Mouse (Mus musculus): ENCODE results near the gene Kcnj11. TPM values are rescaled to one million over a fixed set of nuclear protein-coding genes. Genes with fewer than 3 reads are reported as not detected.

The Kcnj11 gene
- polyA plus RNA-seq, 1 experiment from 2014 or later: not detected

GRCm38 (mm10) chr7:46045882-46046281 is 54.7 kb downstream of the Kcnj11 start:
- H3K36me3 ChIP-seq: peaks cover 90% of the 10 kb centered on the region
- no peak overlapping the region for H3K4me3 ChIP-seq (replicated peaks)
- H3K9ac ChIP-seq: no peak overlapping the region
- H3K4me2 ChIP-seq: no peak overlapping the region
- ATAC-seq (ENCODE audit: low read depth) (no peak), DNase-seq (no peak)
- 59% methylated on average over 11 of the region's 11 CpGs for WGBS (ENCODE audit: insufficient replicate concordance)
- H3K27ac ChIP-seq: no peak overlapping the region
- H3K4me1 ChIP-seq (replicated peaks): no peaks in the 10 kb centered on the region
- H3K27me3 ChIP-seq: no peaks in the 10 kb centered on the region
- H3K9me3 ChIP-seq (replicated peaks): no peaks in the 10 kb centered on the region

GRCm38 (mm10) chr7:46044106-46044505 is 56.5 kb downstream of the Kcnj11 start:
- H3K4me1 ChIP-seq (replicated peaks): no peaks in the 10 kb centered on the region
- no peak overlapping the region for H3K27ac ChIP-seq
- H3K9ac ChIP-seq: no peak overlapping the region
- H3K36me3 ChIP-seq: peaks cover 89% of the 10 kb centered on the region
- H3K4me3 ChIP-seq (replicated peaks): no peak overlapping the region
- no peaks in the 10 kb centered on the region for H3K27me3 ChIP-seq
- 85% methylated on average over 10 of the region's 10 CpGs for WGBS (ENCODE audit: insufficient replicate concordance)
- no peak overlapping the region for H3K4me2 ChIP-seq
- no peaks in the 10 kb centered on the region for H3K9me3 ChIP-seq (replicated peaks)
- no peak for DNase-seq
- no peak for ATAC-seq (ENCODE audit: low read depth)

Other genes with a start within 250 kb of the Kcnj11 start
- 22.9 and 23.8 TPM in 2 replicates for gene Kdelr1, start 228.0 kb downstream of the Kcnj11 start, polyA plus RNA-seq (2015; fragmentation: Nextera tagmentation; extraction: Ambion mirVana)
- 0.07 TPM in 2 replicates for gene Grin2d, start 222.4 kb downstream of the Kcnj11 start, polyA plus RNA-seq (2015; fragmentation: Nextera tagmentation; extraction: Ambion mirVana)
- 0.76 and 0.86 TPM in 2 replicates for gene Syngr4, start 204.1 kb downstream of the Kcnj11 start, polyA plus RNA-seq (2015; fragmentation: Nextera tagmentation; extraction: Ambion mirVana)
- 3.6 and 3.8 TPM in 2 replicates for gene Tmem143, start 203.8 kb downstream of the Kcnj11 start, polyA plus RNA-seq (2015; fragmentation: Nextera tagmentation; extraction: Ambion mirVana)
- 49.0 and 61.6 TPM in 2 replicates for gene Emp3, start 179.4 kb downstream of the Kcnj11 start, polyA plus RNA-seq (2015; fragmentation: Nextera tagmentation; extraction: Ambion mirVana)
- gene Ccdc114, start 176.7 kb downstream of the Kcnj11 start, polyA plus RNA-seq (2015; fragmentation: Nextera tagmentation; extraction: Ambion mirVana): 1.2 and 1.5 TPM in 2 replicates
- 4.5 and 4.8 TPM in 2 replicates for gene Abcc6, start 70.5 kb downstream of the Kcnj11 start, polyA plus RNA-seq (2015; fragmentation: Nextera tagmentation; extraction: Ambion mirVana)
- gene Nomo1, start 67.1 kb downstream of the Kcnj11 start, polyA plus RNA-seq (2015; fragmentation: Nextera tagmentation; extraction: Ambion mirVana): 30.8 and 34.2 TPM in 2 replicates
- gene Abcc8, start 79.3 kb upstream of the Kcnj11 start, polyA plus RNA-seq (2015; fragmentation: Nextera tagmentation; extraction: Ambion mirVana): 0.22 and 0.24 TPM in 2 replicates
- 0.10 TPM in 1 of 2 replicates, not detected in the other for gene Ush1c, start 137.7 kb upstream of the Kcnj11 start, polyA plus RNA-seq (2015; fragmentation: Nextera tagmentation; extraction: Ambion mirVana)
- not detected in 2 replicates for gene Otog, start 140.2 kb upstream of the Kcnj11 start, polyA plus RNA-seq (2015; fragmentation: Nextera tagmentation; extraction: Ambion mirVana)

Measured in liver, embryonic 13.5 days (tissue).